Comparison of ENCODE assay signal across 9 mouse cellular contexts in genomic region chr19:43662176-43662967, GRCm38 (mm10). TPM values are rescaled to one million over a fixed set of nuclear protein-coding genes. Genes with fewer than 3 reads are reported as not detected.
DNase-seq lines count a peak whose midpoint lies in the region; ATAC-seq and TF ChIP-seq lines count a peak whose summit lies in the region.
"Had no signal": no experiment of that assay in that cellular context is flagged by ENCODE, and none has a peak within 500 bp of the region (broad histone marks: within the 10 kb centered on the region; RNA-seq: fewer than 3 reads in every experiment).

No protein-coding gene starts in this region.

- no peak for TF ChIP-seq EP300 in liver, postnatal 0 days (IDR thresholded peaks at IDR 0.05; ENCODE audit: low read depth)

- no peak overlapping the region for H3K4me2 ChIP-seq in liver, postnatal 0 days (ENCODE audit: low read depth, low read length)
- no peak overlapping the region for H3K4me2 ChIP-seq in liver, embryonic 11.5 days
- no peak overlapping the region; the same call in 1 of the 2 replicates for H3K4me2 ChIP-seq in embryonic facial prominence, embryonic 15.5 days (replicated peaks)
- H3K4me2 ChIP-seq in midbrain, embryonic 13.5 days (replicated peaks) = no peak overlapping the region; the same call in 1 of the 2 replicates

- 67% methylated on average over 19 of the region's 19 CpGs for WGBS in liver, postnatal 0 days (ENCODE audit: insufficient replicate concordance)
- WGBS in liver, embryonic 11.5 days = 56% methylated on average over 19 of the region's 19 CpGs
- WGBS in embryonic facial prominence, embryonic 15.5 days = 33% methylated on average over 19 of the region's 19 CpGs
- 35% methylated on average over 19 of the region's 19 CpGs for WGBS in midbrain, embryonic 13.5 days

- no peak overlapping the region for H3K4me3 ChIP-seq in liver, postnatal 0 days (ENCODE audit: low read depth, low read length)
- no peak overlapping the region for H3K4me3 ChIP-seq in liver, embryonic 11.5 days (ENCODE audit: low read depth, low read length)
- no peak overlapping the region for H3K4me3 ChIP-seq in embryonic facial prominence, embryonic 15.5 days (replicated peaks)
- no peak overlapping the region for H3K4me3 ChIP-seq in midbrain, embryonic 13.5 days (replicated peaks)
- H3K4me3 ChIP-seq: megakaryocyte, embryonic 14.5 days had no signal

- no peaks in the 10 kb centered on the region for H3K9me3 ChIP-seq in liver, postnatal 0 days (ENCODE audit: low read length)
- H3K9me3 ChIP-seq in liver, embryonic 11.5 days (ENCODE audit: control insufficient read depth, low read length) = no peaks in the 10 kb centered on the region
- no peaks in the 10 kb centered on the region for H3K9me3 ChIP-seq in embryonic facial prominence, embryonic 15.5 days (replicated peaks)
- no peaks in the 10 kb centered on the region for H3K9me3 ChIP-seq in midbrain, embryonic 13.5 days
- H3K9me3 ChIP-seq: megakaryocyte, embryonic 14.5 days had no signal

- no peak overlapping the region for H3K27ac ChIP-seq in liver, postnatal 0 days (ENCODE audit: low read depth)
- H3K27ac ChIP-seq in liver, embryonic 11.5 days (ENCODE audit: low read depth, low read length) = no peak overlapping the region
- peak overlapping the region; percentile 39; the same call in 1 of the 2 replicates for H3K27ac ChIP-seq in embryonic facial prominence, embryonic 15.5 days (replicated peaks)
- no peak overlapping the region for H3K27ac ChIP-seq in midbrain, embryonic 13.5 days

- peak; percentile 42 for TF ChIP-seq CTCF in liver, postnatal 0 days (IDR thresholded peaks at IDR 0.05; ENCODE audit: low read depth)

- no peak overlapping the region for H3K9ac ChIP-seq in liver, postnatal 0 days (replicated peaks)
- no peak overlapping the region for H3K9ac ChIP-seq in liver, embryonic 11.5 days (ENCODE audit: low read depth, low read length)
- no peak overlapping the region for H3K9ac ChIP-seq in embryonic facial prominence, embryonic 15.5 days
- no peak overlapping the region for H3K9ac ChIP-seq in midbrain, embryonic 13.5 days (replicated peaks)

- H3K4me1 ChIP-seq in liver, postnatal 0 days (ENCODE audit: insufficient read depth) = no peaks in the 10 kb centered on the region
- no peaks in the 10 kb centered on the region for H3K4me1 ChIP-seq in liver, embryonic 11.5 days (replicated peaks; ENCODE audit: control insufficient read depth, insufficient read depth, low read length)
- H3K4me1 ChIP-seq in embryonic facial prominence, embryonic 15.5 days = peaks cover 30% of the 10 kb centered on the region
- H3K4me1 ChIP-seq in midbrain, embryonic 13.5 days (replicated peaks) = peaks cover 8% of the 10 kb centered on the region; the same call in 1 of the 2 replicates

- H3K36me3 ChIP-seq in liver, postnatal 0 days (replicated peaks; ENCODE audit: insufficient read depth, low read length) = peaks cover 31% of the 10 kb centered on the region
- H3K36me3 ChIP-seq in liver, embryonic 11.5 days (ENCODE audit: control insufficient read depth, insufficient read depth, low read length) = peaks cover 14% of the 10 kb centered on the region
- H3K36me3 ChIP-seq in embryonic facial prominence, embryonic 15.5 days = peaks cover 21% of the 10 kb centered on the region
- H3K36me3 ChIP-seq in midbrain, embryonic 13.5 days = peaks cover 21% of the 10 kb centered on the region; the same call in 1 of the 2 replicates

- DNase-seq in liver, postnatal 0 days = no peak
- no peak for DNase-seq in liver, embryonic 11.5 days (ENCODE audit: low spot score)
- DNase-seq in kidney, adult 18-20 months = peak; percentile 47
- no peak for DNase-seq in layer of hippocampus, adult 11-12 months (ENCODE audit: low spot score)
- DNase-seq in yolk sac, embryonic 10.5 days (ENCODE audit: low spot score) = no peak

- H3K27me3 ChIP-seq in liver, postnatal 0 days (ENCODE audit: insufficient read depth, low read length) = no peaks in the 10 kb centered on the region
- H3K27me3 ChIP-seq in liver, embryonic 11.5 days (replicated peaks; ENCODE audit: control insufficient read depth, insufficient read depth, low read length) = no peaks in the 10 kb centered on the region
- H3K27me3 ChIP-seq in embryonic facial prominence, embryonic 15.5 days = no peaks in the 10 kb centered on the region
- H3K27me3 ChIP-seq in midbrain, embryonic 13.5 days = no peaks in the 10 kb centered on the region
- H3K27me3 ChIP-seq: megakaryocyte, embryonic 14.5 days had no signal

- no peak for ATAC-seq in liver, postnatal 0 days
- no peak for ATAC-seq in liver, embryonic 11.5 days (replicated peaks; ENCODE audit: low FRiP score)
- ATAC-seq in embryonic facial prominence, embryonic 15.5 days (ENCODE audit: insufficient number of reproducible peaks, low FRiP score, low TSS enrichment, low read depth) = peak; percentile 44
- peak; percentile 69 for ATAC-seq in midbrain, embryonic 13.5 days
- ATAC-seq in megakaryocyte progenitor cell, adult 5-6 weeks (replicated peaks; ENCODE audit: poor library complexity) = no peak

RNA-seq across cellular contexts. Expression of gene Slc25a28, which starts 12.3 kb away (rescaled TPM):
- polyA plus RNA-seq in liver, postnatal 0 days (2015; fragmentation: Nextera tagmentation; extraction: Ambion mirVana) = 4.8 and 6.3 TPM in 2 replicates
- polyA plus RNA-seq in liver, embryonic 11.5 days (2014; fragmentation: Nextera tagmentation; extraction: Ambion mirVana) = 12.2 and 14.0 TPM in 2 replicates
- polyA plus RNA-seq in embryonic facial prominence, embryonic 15.5 days (2015; fragmentation: Nextera tagmentation; extraction: Ambion mirVana) = 17.3 and 19.5 TPM in 2 replicates
- polyA plus RNA-seq in midbrain, embryonic 13.5 days (2015; fragmentation: Nextera tagmentation; extraction: Ambion mirVana) = 10.8 and 14.4 TPM in 2 replicates
- 26.6 and 29.2 TPM in 2 replicates for total RNA-seq in megakaryocyte progenitor cell, adult 5-6 weeks (2015)
- total RNA-seq in megakaryocyte progenitor cell, adult 5-6 weeks (2017) = 39.5 and 43.3 TPM in 2 replicates

RNA-seq across cellular contexts. Expression of gene Entpd7, which starts 27.1 kb away (rescaled TPM):
- polyA plus RNA-seq in liver, postnatal 0 days (2015; fragmentation: Nextera tagmentation; extraction: Ambion mirVana) = 1.9 TPM in 2 replicates
- 8.5 and 9.2 TPM in 2 replicates for polyA plus RNA-seq in liver, embryonic 11.5 days (2014; fragmentation: Nextera tagmentation; extraction: Ambion mirVana)
- 10.2 and 11.3 TPM in 2 replicates for polyA plus RNA-seq in embryonic facial prominence, embryonic 15.5 days (2015; fragmentation: Nextera tagmentation; extraction: Ambion mirVana)
- 9.1 and 9.9 TPM in 2 replicates for polyA plus RNA-seq in midbrain, embryonic 13.5 days (2015; fragmentation: Nextera tagmentation; extraction: Ambion mirVana)
- total RNA-seq in megakaryocyte progenitor cell, adult 5-6 weeks (2015) = 20.7 and 21.7 TPM in 2 replicates
- total RNA-seq in megakaryocyte progenitor cell, adult 5-6 weeks (2017) = 5.3 and 9.3 TPM in 2 replicates

RNA-seq across cellular contexts. Expression of gene Nkx2-3, which starts 50.2 kb away (rescaled TPM):
- polyA plus RNA-seq in liver, postnatal 0 days (2015; fragmentation: Nextera tagmentation; extraction: Ambion mirVana) = 0.05 and 0.13 TPM in 2 replicates
- polyA plus RNA-seq in liver, embryonic 11.5 days (2014; fragmentation: Nextera tagmentation; extraction: Ambion mirVana) = 1.2 and 2.3 TPM in 2 replicates
- 2.7 and 3.4 TPM in 2 replicates for polyA plus RNA-seq in embryonic facial prominence, embryonic 15.5 days (2015; fragmentation: Nextera tagmentation; extraction: Ambion mirVana)
- 0.85 and 1.0 TPM in 2 replicates for polyA plus RNA-seq in midbrain, embryonic 13.5 days (2015; fragmentation: Nextera tagmentation; extraction: Ambion mirVana)
- total RNA-seq in megakaryocyte progenitor cell, adult 5-6 weeks (2015) = 0.32 and 0.64 TPM in 2 replicates
- total RNA-seq in megakaryocyte progenitor cell, adult 5-6 weeks (2017) = 1.4 TPM in 1 of 2 replicates, not detected in the other

Comparison
In these comparisons a context has a peak if more than half of its experiments do, and no peak if none do; other contexts are left out.
1. ATAC-seq: peak in embryonic facial prominence, embryonic 15.5 days (single experiment) and midbrain, embryonic 13.5 days (single experiment); none in liver, postnatal 0 days (single experiment), liver, embryonic 11.5 days (single experiment) and megakaryocyte progenitor cell, adult 5-6 weeks (single experiment).